Mouse (Mus musculus) G1E (cell line): ENCODE measurements around the gene H3f3b.

Experiments
- CTCF ChIP-seq: IDR thresholded peaks from 2 replicates; pipeline ENCODE4 v1.5.1; 2012; ENCODE audit warnings: low read depth, low read length, inconsistent platforms, mixed read lengths
- GATA1 ChIP-seq: IDR thresholded peaks from 2 replicates; pipeline ENCODE4 v1.6.1; 2012; ENCODE audit warnings: borderline replicate concordance, low read length, inconsistent platforms, mixed read lengths

GRCm38 (mm10) chr11:115997047-115997446, 30.7 kb downstream of the H3f3b start:
- TF ChIP-seq CTCF = no peak
- no peak for TF ChIP-seq GATA1
